ENCODE assay signal across 21 mouse cellular contexts in genomic region chr14:61819251-61819650, GRCm38 (mm10).
"Had no signal": no experiment of that assay in that cellular context is flagged by ENCODE, and none has a peak within 500 bp of the region (broad histone marks: within the 10 kb centered on the region; RNA-seq: fewer than 3 reads in every experiment).

No protein-coding gene starts in this region.

- H3K9me3 ChIP-seq: midbrain, embryonic 10.5 days; midbrain, embryonic 12.5 days; neural tube, embryonic 13.5 days; neural tube, embryonic 15.5 days; stomach, embryonic 15.5 days had no signal

- H3K27ac ChIP-seq: midbrain, embryonic 10.5 days; midbrain, embryonic 12.5 days; neural tube, embryonic 13.5 days; neural tube, embryonic 15.5 days; stomach, embryonic 15.5 days; stomach, postnatal 0 days had no signal

- DNase-seq: lung, adult 18-20 months; lung, embryonic 14.5 days; lung, postnatal 10 days; lung, postnatal 4 days; midbrain, embryonic 14.5 days; retina, postnatal 1 day; right cerebral cortex, adult 18-20 months; right cerebral cortex, postnatal 25 days; right cerebral cortex, postnatal 4 days; spleen, adult 18-20 months; thymus, adult 2 months; thymus, postnatal 25 days; thymus, postnatal 4 days had no signal

- H3K9ac ChIP-seq: lung, embryonic 14.5 days; midbrain, embryonic 12.5 days; neural tube, embryonic 13.5 days; neural tube, embryonic 15.5 days; stomach, embryonic 15.5 days had no signal

- H3K4me1 ChIP-seq: midbrain, embryonic 10.5 days; midbrain, embryonic 12.5 days; neural tube, embryonic 13.5 days; neural tube, embryonic 15.5 days; stomach, embryonic 15.5 days had no signal

- H3K4me3 ChIP-seq: midbrain, embryonic 10.5 days; midbrain, embryonic 12.5 days; myocyte; neural tube, embryonic 13.5 days; neural tube, embryonic 15.5 days; stomach, embryonic 15.5 days had no signal

- ATAC-seq: midbrain, embryonic 16.5 days had no signal

- H3K36me3 ChIP-seq: midbrain, embryonic 10.5 days; midbrain, embryonic 12.5 days; neural tube, embryonic 13.5 days; neural tube, embryonic 15.5 days; stomach, embryonic 15.5 days had no signal

- H3K4me2 ChIP-seq: lung, embryonic 14.5 days; midbrain, embryonic 12.5 days; neural tube, embryonic 13.5 days; neural tube, embryonic 15.5 days; stomach, embryonic 15.5 days had no signal

- H3K27me3 ChIP-seq: midbrain, embryonic 12.5 days; neural tube, embryonic 13.5 days; neural tube, embryonic 15.5 days; stomach, embryonic 15.5 days had no signal
